Mouse (Mus musculus) thymus, adult 18-20 months (tissue): ENCODE measurements at regions not wholly inside any gene's neighbourhood (a gene's known extent, or its start where the extent isn't known, plus 50 kb on each side); places are given as distances from the start of the nearest gene placed in this dataset.
"Not testable (repeated sequence)": the region's sequence is repeated elsewhere in the genome, so short reads cannot be mapped to it uniquely, and the experiment has no call there.

Source experiments
- DNase-seq, 2 experiments: peaks; one replicate each; pipeline ENCODE4 v3.0.0; 2022; ENCODE audit warnings: mixed read lengths in 2 of 2

DNA sequence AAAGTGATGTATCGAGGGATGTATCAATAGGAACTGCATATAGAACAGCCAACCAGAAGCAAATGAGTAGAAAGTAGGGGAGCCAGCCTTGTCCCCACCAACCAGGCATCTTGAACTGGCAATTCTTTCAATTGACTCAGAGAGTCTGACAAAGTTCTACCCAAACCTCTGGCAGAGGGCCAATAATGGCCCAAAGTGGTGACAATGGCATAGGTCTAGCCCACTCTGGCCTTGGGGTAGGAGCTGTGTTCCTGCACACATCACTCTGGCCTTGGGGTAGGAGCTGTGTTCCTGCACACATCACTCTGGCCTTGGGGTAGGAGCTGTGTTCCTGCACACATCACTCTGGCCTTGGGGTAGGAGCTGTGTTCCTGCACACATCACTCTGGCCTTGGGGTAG is 373.5 kb downstream of the Tcerg1l start:
- DNase-seq, result not testable (repeated sequence)

DNA sequence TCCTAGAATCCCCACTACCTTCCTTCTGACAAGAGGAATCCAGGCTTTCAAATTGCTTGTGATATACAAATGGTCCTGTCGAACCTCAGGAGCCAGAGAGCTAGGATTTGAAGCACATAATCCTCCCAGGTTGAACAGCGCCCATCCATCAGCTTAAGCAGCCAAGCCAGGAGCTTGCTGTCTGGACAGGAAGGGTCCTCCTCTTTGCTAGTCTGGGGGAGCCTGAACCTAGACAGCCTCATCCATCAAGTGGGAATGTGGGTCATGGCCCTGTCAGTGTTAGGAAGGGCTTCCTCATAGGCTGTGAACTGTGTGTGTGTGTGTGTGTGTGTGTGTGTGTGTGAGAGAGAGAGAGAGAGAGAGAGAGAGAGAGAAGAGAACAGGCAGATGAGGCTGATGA is 345.8 kb downstream of the Tcerg1l start:
- DNase-seq, result no peak

DNA sequence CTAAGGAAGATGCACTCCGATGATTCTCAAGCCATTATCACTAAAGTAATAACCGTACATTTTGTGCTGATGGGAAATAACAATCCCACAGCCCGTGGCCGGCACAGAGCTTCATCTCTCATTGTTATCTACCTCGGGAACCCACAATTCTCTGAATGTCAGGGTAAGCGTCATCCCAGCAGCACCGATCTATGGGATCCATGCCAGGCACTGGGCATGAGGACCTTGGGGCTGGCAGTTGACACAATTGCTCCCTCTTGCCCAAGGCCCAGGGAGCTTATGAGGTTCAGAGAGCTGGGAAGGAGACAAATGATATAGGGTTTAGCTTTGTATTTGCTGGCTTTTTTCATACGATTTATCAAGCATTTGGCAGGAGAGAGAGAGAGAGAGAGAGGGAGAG is 342.8 kb downstream of the Tcerg1l start:
- DNase-seq, result no peak

DNA sequence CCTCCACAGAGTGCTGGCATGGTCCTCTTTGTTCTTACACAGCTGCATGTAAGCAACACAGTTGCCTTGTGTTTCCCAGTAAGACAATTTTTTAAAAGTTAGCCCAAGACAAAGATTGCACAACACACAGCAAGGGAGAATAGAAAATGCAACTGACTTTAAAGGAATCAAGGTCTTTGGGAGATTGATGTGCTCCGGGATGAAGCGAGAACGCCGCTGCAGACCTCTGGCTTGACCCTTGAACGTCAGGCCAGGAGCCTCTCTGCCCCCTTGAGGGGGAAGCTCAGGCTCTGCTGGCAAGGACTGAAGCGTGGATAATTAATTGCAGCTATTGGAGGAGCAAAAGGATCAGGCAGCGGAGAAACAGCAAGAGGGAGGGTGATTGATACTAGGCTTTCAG is 336.4 kb downstream of the Tcerg1l start:
- no peak for DNase-seq

DNA sequence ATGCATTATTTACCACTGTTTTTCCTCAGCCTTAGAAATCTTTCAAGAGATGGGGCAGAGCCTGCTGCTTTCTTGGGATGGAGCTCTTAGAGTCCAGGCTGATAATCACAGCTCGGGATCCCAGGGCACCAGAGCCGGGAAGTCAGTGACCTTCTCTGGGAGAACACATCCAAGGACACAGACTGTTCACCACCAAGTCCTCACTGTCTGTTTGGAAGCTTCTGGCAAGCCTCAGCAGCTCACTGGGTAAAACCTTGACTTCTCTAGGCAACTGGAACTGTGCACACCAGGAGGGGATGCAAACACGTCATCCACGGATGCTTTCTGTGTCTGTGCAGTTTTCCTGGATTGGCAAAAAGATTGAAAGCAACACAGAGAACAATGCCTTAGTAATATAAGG is 330.6 kb downstream of the Tcerg1l start:
- DNase-seq, result no peak

DNA sequence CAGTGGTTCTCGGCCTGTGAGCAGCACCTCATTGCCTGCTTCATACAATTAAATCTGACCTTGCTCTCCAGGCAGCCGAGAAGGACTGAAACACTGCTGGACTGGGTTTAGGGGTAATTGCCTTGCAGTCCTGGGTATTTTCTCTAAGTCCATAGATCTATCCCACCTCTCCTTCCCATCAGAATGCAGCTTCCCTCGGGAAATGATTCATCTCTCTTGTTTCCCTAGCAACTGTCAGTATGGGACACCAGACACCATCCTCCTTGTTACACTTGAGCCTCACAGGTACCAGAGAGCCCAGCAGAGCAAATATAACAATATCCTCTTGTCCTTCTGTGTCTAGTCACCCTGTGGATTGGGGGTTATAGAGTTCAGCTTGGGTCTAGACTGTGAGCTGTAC is 322.3 kb downstream of the Tcerg1l start:
- no peak for DNase-seq

DNA sequence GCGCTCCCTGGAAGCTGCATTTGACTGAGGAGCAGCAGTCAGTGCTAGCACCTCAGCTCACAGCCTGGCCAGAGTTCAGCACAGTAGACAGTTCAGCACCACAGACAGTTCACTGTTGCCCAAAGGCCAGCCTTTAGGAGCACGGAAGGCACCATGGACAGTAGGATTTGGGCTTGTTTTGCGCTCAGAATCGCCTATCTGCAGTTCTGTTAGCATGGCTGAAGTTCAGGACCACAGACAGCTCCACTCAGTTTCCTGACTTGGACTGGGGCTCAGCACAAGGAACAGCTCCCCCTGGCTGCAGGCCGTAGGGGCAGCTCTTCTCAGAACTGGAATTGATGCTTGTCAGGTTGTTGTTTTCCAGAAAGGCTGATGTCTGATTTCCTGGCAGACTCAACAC is 313.6 kb downstream of the Tcerg1l start:
- peak in 1 of 2 experiments; percentile 3 for DNase-seq

DNA sequence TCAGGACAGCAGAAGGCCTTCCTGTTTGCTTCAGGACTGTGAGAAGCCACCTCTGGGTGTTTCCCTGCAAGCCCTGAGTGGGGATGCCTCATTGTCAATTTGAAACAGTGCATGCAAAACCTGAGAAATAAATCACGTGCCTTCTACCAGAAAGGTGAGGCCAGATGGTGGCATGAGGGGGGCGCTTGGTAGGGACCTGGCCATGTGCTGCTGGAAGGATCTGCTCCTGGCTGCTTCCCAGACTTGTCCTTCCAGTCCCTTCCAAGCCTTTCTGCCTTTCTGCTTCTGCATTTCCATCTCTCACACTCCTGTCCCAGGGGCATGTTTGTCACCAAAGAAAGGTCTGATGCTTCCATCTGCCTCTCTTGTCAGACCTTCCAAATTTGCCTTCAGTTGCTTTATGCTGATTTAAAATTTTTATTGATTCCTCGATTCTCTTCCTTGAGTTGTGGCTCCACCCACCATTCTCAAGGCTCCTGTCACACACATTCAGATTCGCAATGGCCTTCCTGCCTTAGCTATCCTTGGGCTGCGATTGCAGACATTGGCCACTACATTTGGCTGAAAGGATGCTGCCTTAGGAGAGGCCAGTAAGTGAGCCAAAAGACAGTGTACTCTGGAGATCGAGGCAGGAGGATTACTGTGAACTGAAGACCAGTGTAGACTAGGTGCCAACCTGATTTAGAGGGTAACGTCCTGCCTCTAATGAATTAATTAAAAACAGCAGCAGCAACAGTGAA is 289.9 kb downstream of the Tcerg1l start:
- DNase-seq, result no peak

DNA sequence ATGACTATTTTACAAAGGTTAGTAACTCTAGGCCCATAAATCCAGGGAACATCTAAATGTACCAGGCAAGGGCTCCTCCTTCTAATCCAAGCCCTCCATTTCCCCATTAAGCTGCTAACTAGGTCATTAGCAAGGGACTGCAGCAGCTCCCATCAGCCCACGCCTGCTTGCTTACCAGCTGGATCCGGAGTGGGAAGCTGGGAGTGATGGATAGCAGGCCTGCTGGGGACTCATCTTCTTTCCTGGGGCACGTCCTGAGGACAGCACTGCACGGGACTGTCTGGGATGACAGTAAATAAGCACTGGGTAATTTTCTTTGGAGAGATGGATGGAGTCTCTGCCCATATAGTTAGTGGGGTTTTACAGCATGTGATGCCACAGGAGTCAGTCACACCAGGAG is 276.0 kb downstream of the Tcerg1l start:
- DNase-seq, result no peak

DNA sequence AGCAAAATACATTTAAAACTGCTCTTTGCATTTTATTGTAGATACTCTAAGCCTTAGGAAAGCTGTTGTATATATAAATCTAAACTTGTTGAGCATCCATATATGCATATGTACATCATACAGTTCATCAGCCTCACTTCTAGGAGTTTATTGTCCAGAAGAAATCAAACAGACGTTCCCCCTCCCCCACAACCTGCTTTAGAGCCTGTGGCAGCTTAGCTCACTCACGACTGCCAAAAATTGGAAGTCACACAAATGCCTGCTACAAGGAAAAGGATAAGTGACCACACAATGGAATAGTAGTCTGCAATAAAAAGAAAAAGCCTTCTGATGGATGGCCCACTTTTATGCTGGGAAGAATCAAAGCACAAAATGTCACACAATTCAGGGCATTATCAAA is 267.8 kb downstream of the Tcerg1l start:
- no peak for DNase-seq

DNA sequence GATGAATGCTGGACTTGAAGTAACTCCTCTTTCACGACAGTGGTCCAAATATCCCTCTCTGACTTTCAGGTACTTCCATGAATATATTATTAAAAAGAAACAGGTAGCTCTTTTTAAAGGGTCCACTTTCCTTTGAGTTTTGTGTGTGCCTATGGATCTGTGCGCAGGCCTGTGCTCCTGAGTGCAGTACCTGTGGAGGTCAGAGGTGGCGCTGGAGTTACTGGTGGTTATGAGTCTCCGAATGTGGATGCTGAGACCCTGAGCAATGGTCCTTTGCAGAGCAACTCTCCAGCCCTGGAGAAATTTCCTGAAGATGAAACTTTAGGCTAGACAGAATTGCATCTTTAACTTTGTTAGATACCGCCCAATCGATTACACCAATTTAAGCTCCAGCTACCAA is 264.1 kb downstream of the Tcerg1l start:
- DNase-seq, result no peak

DNA sequence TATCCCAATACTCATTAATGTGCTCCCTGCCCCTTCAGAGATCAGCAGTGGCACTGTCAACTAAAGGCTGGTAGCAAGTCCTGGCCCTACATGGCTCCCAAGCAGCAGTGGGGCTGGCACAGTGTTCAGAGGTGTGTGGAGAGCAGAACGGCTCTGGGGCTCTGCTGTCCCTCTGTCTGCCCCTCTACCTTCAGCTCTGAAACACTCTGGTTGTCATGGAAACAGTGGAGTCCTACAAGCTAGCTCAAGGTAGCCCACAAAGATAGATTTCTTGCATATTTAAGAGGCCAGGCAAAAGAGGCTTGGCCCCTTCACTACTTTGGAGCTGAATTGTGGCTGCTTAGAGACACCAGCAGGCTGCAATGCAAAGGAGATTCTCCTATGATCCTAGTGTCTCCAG is 259.6 kb downstream of the Tcerg1l start:
- DNase-seq, result no peak

DNA sequence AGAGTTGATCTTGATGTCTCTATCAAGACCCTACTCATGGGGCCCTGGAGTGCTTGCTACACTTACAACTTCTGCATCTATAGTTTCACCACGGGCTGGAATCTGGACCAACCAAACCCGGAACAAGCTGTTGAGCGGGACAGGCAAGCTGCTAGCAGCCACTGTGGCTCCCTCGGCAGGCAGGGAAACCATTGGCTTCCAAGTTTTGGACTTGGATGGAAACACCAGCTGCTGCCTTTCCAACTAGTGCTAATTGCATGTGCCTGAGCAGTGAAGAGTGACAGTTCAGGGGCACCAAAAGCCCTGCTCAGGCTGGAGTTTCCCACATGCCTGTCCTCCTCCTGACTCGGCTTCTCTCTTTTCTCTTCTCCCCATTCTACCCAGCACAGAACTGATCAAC is 257.8 kb downstream of the Tcerg1l start:
- no peak for DNase-seq

DNA sequence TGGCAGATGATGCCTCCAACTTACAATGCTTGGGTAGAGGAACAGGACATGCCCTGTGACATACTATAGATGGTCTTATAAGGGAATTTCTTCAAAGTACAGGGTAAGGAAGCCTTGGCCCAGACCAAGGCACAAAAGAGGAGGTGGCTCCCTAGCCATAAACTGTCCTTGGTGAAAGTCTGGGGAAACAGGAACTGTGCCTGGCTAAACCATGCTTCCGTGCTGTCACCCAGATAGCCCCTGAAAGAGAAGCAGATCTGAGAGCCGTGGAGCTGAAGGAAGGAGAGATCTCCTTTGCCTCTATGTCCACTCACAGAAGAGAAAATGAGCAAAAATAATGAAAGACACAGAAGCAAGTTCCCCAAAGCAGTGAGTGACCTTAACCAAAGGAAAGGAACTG is 248.0 kb downstream of the Tcerg1l start:
- DNase-seq, result no peak

DNA sequence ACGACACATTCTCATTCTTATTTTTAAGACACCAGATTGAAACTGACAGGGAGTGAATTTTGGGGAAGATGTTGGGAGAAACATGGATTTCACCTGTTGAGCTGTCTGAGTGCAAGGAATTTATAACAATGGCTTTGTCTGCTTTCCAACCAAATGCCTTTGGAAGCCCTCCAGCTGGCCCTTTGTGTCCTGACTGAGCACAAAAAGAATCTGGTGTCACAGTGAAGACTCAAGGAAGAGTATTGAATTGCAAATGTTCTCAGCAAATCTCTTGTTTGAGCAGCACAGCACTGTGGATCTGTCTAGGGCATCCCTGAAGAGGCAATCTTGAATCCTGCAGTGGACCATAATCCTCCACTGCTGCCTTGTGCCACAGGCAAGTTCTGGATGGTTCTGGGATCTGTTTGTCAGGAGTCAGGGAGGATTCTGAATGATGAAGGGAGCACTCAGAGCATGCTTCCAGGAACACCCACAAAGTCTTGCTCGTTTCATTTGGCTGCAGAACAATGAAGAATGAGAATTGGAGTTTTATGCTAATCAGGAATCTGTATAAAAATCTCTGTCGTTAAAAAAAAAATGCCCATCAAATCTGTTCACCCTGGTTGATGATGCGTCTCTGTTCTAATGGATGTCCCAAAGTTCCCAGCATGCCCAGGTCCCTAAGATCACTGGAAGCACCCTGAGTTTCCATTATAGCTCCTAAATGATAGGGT is 243.9 kb downstream of the Tcerg1l start:
- no peak for DNase-seq
